Mouse (Mus musculus): Measurements from ENCODE around the gene Txnrd2. TPM values are rescaled to one million over a fixed set of nuclear protein-coding genes. Genes with fewer than 3 reads are reported as not detected.
A peak's percentile ranks its signal among the peaks of the same experiment; 100 is the strongest.

Gene Txnrd2
- polyA plus RNA-seq, 1 experiment from 2014 or later, result 27.8 TPM

- Histone ChIP-seq H3K27ac (ENCODE audit: low read length) (peak overlapping the region; percentile 71), H3K9me3 (ENCODE audit: control insufficient read depth, low read length) (no peaks in the 10 kb centered on the region), H3K4me1 (replicated peaks; ENCODE audit: control insufficient read depth, insufficient read depth, low read length) (peaks cover 57% of the 10 kb centered on the region), H3K4me3 (replicated peaks; ENCODE audit: low read length) (peak overlapping the region; percentile 66), H3K9ac (replicated peaks; ENCODE audit: low read depth, low read length) (peak overlapping the region; percentile 84), H3K4me2 (ENCODE audit: low read length) (peak overlapping the region; percentile 94), H3K27me3 (replicated peaks; ENCODE audit: control insufficient read depth, insufficient read depth, low read length) (no peaks in the 10 kb centered on the region), H3K36me3 (ENCODE audit: control insufficient read depth, insufficient read depth) (peaks cover 8% of the 10 kb centered on the region; the same call in 1 of the 2 replicates)
- peak; percentile 74 for ATAC-seq
- WGBS, result under 1% methylated on average over 62 of the region's 63 CpGs
Observed at GRCm38 (mm10) chr16:18392469-18393426, 33.4 kb upstream of the Txnrd2 start.

- peak overlapping the region; percentile 94 for H3K4me2 ChIP-seq (ENCODE audit: low read length)
- WGBS, result 41% methylated on average over 5 of the region's 5 CpGs
- no peaks in the 10 kb centered on the region for H3K27me3 ChIP-seq (replicated peaks; ENCODE audit: control insufficient read depth, insufficient read depth, low read length)
- H3K4me1 ChIP-seq (replicated peaks; ENCODE audit: control insufficient read depth, insufficient read depth, low read length), result peaks cover 49% of the 10 kb centered on the region
- H3K9ac ChIP-seq (replicated peaks; ENCODE audit: low read depth, low read length), result peak overlapping the region; percentile 84
- no peaks in the 10 kb centered on the region for H3K9me3 ChIP-seq (ENCODE audit: control insufficient read depth, low read length)
- H3K27ac ChIP-seq (ENCODE audit: low read length), result no peak overlapping the region
- H3K4me3 ChIP-seq (replicated peaks; ENCODE audit: low read length), result peak overlapping the region; percentile 66
- ATAC-seq, result no peak
- peaks cover 16% of the 10 kb centered on the region for H3K36me3 ChIP-seq (ENCODE audit: control insufficient read depth, insufficient read depth)
Observed at GRCm38 (mm10) chr16:18393595-18393994, 32.6 kb upstream of the Txnrd2 start.

DNA sequence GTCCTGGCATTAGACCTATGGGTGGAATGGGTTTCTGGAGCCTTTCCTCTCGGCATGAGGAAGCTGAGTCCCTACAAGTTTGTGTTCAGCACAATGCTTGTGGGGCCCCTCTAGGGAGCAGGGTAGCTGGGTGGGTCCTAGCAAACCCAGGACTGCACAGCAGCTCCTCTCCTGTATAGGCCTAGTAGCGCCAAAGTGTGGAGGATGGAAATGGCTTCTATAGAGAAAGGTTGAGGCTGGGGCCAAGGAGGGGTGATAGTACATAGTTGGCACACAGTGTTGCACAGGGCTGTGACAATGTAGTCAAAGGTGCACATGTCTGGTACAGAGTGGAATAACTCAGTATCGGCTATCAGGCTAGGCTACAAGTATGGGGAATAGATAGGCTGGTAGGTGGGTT, 32.1 kb upstream of the Txnrd2 start:
- peak overlapping the region; percentile 94 for H3K4me2 ChIP-seq (ENCODE audit: low read length)
- no peaks in the 10 kb centered on the region for H3K9me3 ChIP-seq (ENCODE audit: control insufficient read depth, low read length)
- no peak overlapping the region for H3K9ac ChIP-seq (replicated peaks; ENCODE audit: low read depth, low read length)
- peaks cover 46% of the 10 kb centered on the region for H3K4me1 ChIP-seq (replicated peaks; ENCODE audit: control insufficient read depth, insufficient read depth, low read length)
- H3K27me3 ChIP-seq (replicated peaks; ENCODE audit: control insufficient read depth, insufficient read depth, low read length), result no peaks in the 10 kb centered on the region
- 39% methylated on average over 3 of the region's 3 CpGs for WGBS
- H3K36me3 ChIP-seq (ENCODE audit: control insufficient read depth, insufficient read depth), result peaks cover 19% of the 10 kb centered on the region
- ATAC-seq, result no peak
- H3K4me3 ChIP-seq (replicated peaks; ENCODE audit: low read length), result no peak overlapping the region
- H3K27ac ChIP-seq (ENCODE audit: low read length), result no peak overlapping the region

- no peaks in the 10 kb centered on the region for H3K27me3 ChIP-seq (replicated peaks; ENCODE audit: control insufficient read depth, insufficient read depth, low read length)
- peak overlapping the region; percentile 67 for H3K27ac ChIP-seq (ENCODE audit: low read length)
- H3K9ac ChIP-seq (replicated peaks; ENCODE audit: low read depth, low read length), result peak overlapping the region; percentile 29; the same call in 1 of the 2 replicates
- WGBS, result 12% methylated on average over 11 of the region's 11 CpGs
- no peaks in the 10 kb centered on the region for H3K9me3 ChIP-seq (ENCODE audit: control insufficient read depth, low read length)
- peak overlapping the region; percentile 33 for H3K4me2 ChIP-seq (ENCODE audit: low read length)
- 0 out of 2 replicates have a peak, but pooled peaks have one; percentile 11 for ATAC-seq
- peaks cover 48% of the 10 kb centered on the region for H3K4me1 ChIP-seq (replicated peaks; ENCODE audit: control insufficient read depth, insufficient read depth, low read length)
- H3K4me3 ChIP-seq (replicated peaks; ENCODE audit: low read length), result no peak overlapping the region
- H3K36me3 ChIP-seq (ENCODE audit: control insufficient read depth, insufficient read depth), result peaks cover 20% of the 10 kb centered on the region
Observed at GRCm38 (mm10) chr16:18394777-18395619, 31.2 kb upstream of the Txnrd2 start.

DNA sequence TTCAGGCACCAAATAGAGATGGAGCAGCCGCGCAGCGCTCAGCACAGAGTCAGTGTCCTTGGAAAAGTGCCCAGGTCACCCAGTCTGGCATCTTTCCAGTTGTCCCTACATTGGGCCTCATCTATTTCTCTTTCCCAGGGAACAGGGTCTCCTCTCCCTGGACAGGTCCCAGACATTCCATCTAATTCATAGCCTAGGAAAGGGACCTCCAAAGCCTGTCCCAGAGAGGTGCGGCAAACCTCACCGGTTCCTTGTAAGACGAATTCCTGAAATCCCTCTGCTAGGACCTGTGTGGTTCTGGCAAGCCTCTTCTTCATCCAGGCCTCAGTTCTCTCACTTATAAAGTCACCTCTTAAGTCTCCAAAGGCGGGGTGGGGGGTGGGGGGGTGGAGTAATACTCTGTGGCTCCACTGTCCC, 30.6 kb upstream of the Txnrd2 start:
- Histone ChIP-seq H3K9ac (replicated peaks; ENCODE audit: low read depth, low read length) (no peak overlapping the region), H3K36me3 (ENCODE audit: control insufficient read depth, insufficient read depth) (peaks cover 20% of the 10 kb centered on the region), H3K27me3 (replicated peaks; ENCODE audit: control insufficient read depth, insufficient read depth, low read length) (no peaks in the 10 kb centered on the region), H3K4me1 (replicated peaks; ENCODE audit: control insufficient read depth, insufficient read depth, low read length) (peaks cover 54% of the 10 kb centered on the region), H3K4me3 (replicated peaks; ENCODE audit: low read length) (no peak overlapping the region), H3K9me3 (ENCODE audit: control insufficient read depth, low read length) (no peaks in the 10 kb centered on the region), H3K27ac (ENCODE audit: low read length) (peak overlapping the region; percentile 4; the same call in 1 of the 2 replicates), H3K4me2 (ENCODE audit: low read length) (peak overlapping the region; percentile 5; the same call in 1 of the 2 replicates)
- ATAC-seq, result no peak
- WGBS, result 7% methylated on average over 6 of the region's 7 CpGs

- peaks cover 60% of the 10 kb centered on the region for H3K4me1 ChIP-seq (replicated peaks; ENCODE audit: control insufficient read depth, insufficient read depth, low read length)
- H3K27ac ChIP-seq (ENCODE audit: low read length), result peak overlapping the region; percentile 53
- H3K36me3 ChIP-seq (ENCODE audit: control insufficient read depth, insufficient read depth), result peaks cover 20% of the 10 kb centered on the region
- no peak overlapping the region for H3K9ac ChIP-seq (replicated peaks; ENCODE audit: low read depth, low read length)
- H3K27me3 ChIP-seq (replicated peaks; ENCODE audit: control insufficient read depth, insufficient read depth, low read length), result no peaks in the 10 kb centered on the region
- no peak overlapping the region for H3K4me3 ChIP-seq (replicated peaks; ENCODE audit: low read length)
- H3K4me2 ChIP-seq (ENCODE audit: low read length), result no peak overlapping the region
- no peak for ATAC-seq
- H3K9me3 ChIP-seq (ENCODE audit: control insufficient read depth, low read length), result no peaks in the 10 kb centered on the region
- WGBS, result 24% methylated on average over 2 of the region's 2 CpGs
Observed at GRCm38 (mm10) chr16:18396201-18396600, 30.0 kb upstream of the Txnrd2 start.

- Histone ChIP-seq H3K36me3 (ENCODE audit: control insufficient read depth, insufficient read depth) (peaks cover 24% of the 10 kb centered on the region), H3K4me3 (replicated peaks; ENCODE audit: low read length) (no peak overlapping the region)
Observed at GRCm38 (mm10) chr16:18396791-18397621, 29.2 kb upstream of the Txnrd2 start.

GRCm38 (mm10) chr16:18400028-18400427, 26.2 kb upstream of the Txnrd2 start:
- WGBS, result 52% methylated on average over 9 of the region's 9 CpGs
- no peak overlapping the region for H3K4me2 ChIP-seq (ENCODE audit: low read length)
- peaks cover 39% of the 10 kb centered on the region for H3K36me3 ChIP-seq (ENCODE audit: control insufficient read depth, insufficient read depth)
- H3K27ac ChIP-seq (ENCODE audit: low read length), result no peak overlapping the region; the same call in 1 of the 2 replicates
- no peak overlapping the region for H3K4me3 ChIP-seq (replicated peaks; ENCODE audit: low read length)
- no peaks in the 10 kb centered on the region for H3K27me3 ChIP-seq (replicated peaks; ENCODE audit: control insufficient read depth, insufficient read depth, low read length)
- ATAC-seq, result no peak
- H3K4me1 ChIP-seq (replicated peaks; ENCODE audit: control insufficient read depth, insufficient read depth, low read length), result peaks cover 36% of the 10 kb centered on the region
- no peaks in the 10 kb centered on the region for H3K9me3 ChIP-seq (ENCODE audit: control insufficient read depth, low read length)
- H3K9ac ChIP-seq (replicated peaks; ENCODE audit: low read depth, low read length), result 0 out of 2 replicates have a peak overlapping the region, but pooled peaks have one; percentile 0

More at GRCm38 (mm10) chr16:18396791-18397621, 29.2 kb upstream of the Txnrd2 start:
- no peaks in the 10 kb centered on the region for H3K27me3 ChIP-seq (replicated peaks; ENCODE audit: control insufficient read depth, insufficient read depth, low read length)
- no peak overlapping the region for H3K4me2 ChIP-seq (ENCODE audit: low read length)
- ATAC-seq, result no peak
- no peaks in the 10 kb centered on the region for H3K9me3 ChIP-seq (ENCODE audit: control insufficient read depth, low read length)
- no peak overlapping the region for H3K9ac ChIP-seq (replicated peaks; ENCODE audit: low read depth, low read length)
- no peak overlapping the region for H3K27ac ChIP-seq (ENCODE audit: low read length)
- WGBS, result 97% methylated on average over 27 of the region's 27 CpGs
- H3K4me1 ChIP-seq (replicated peaks; ENCODE audit: control insufficient read depth, insufficient read depth, low read length), result peaks cover 63% of the 10 kb centered on the region
